Mouse (Mus musculus): ENCODE measurements around the gene Tspan14.

Tspan14 gene

GRCm38 (mm10) chr14:40966392-40966861 is at the start of gene Tspan14:
Gene Tspan14, minus strand, starts transcription at chr14:40966807.
- DNase-seq = no peak

GRCm38 (mm10) chr14:41014701-41015240 is 48.2 kb upstream of the Tspan14 start:
- no peak for DNase-seq

GRCm38 (mm10) chr14:41013630-41014613 is 47.3 kb upstream of the Tspan14 start, which contains the start of gene Fam213a:
Gene Fam213a, minus strand, starts transcription at chr14:41013788.
- DNase-seq = peak; percentile 92

GRCm38 (mm10) chr14:41013143-41013542 is 46.5 kb upstream of the Tspan14 start:
- no peak for DNase-seq

GRCm38 (mm10) chr14:41011916-41012315 is 45.3 kb upstream of the Tspan14 start:
- no peak for DNase-seq

GRCm38 (mm10) chr14:41008138-41008537 is 41.5 kb upstream of the Tspan14 start:
- peak; percentile 22 for DNase-seq

- no peak for DNase-seq
Measured at GRCm38 (mm10) chr14:41007641-41008040, 41.0 kb upstream of the Tspan14 start.

GRCm38 (mm10) chr14:41006899-41007298 is 40.3 kb upstream of the Tspan14 start:
- no peak for DNase-seq

GRCm38 (mm10) chr14:41006263-41006662 is 39.7 kb upstream of the Tspan14 start:
- DNase-seq = no peak

- no peak for DNase-seq
Measured at GRCm38 (mm10) chr14:41005716-41006115, 39.1 kb upstream of the Tspan14 start.

- peak; percentile 35 for DNase-seq
Measured at GRCm38 (mm10) chr14:41004201-41005141, 37.9 kb upstream of the Tspan14 start.

GRCm38 (mm10) chr14:41001576-41001975 is 35.0 kb upstream of the Tspan14 start:
- no peak for DNase-seq

- DNase-seq = no peak
Measured at GRCm38 (mm10) chr14:41000801-41001200, 34.2 kb upstream of the Tspan14 start.

- no peak for DNase-seq
Measured at GRCm38 (mm10) chr14:40999904-41000645, 33.5 kb upstream of the Tspan14 start.

GRCm38 (mm10) chr14:40996171-40996570 is 29.6 kb upstream of the Tspan14 start:
- DNase-seq = no peak

- DNase-seq = no peak
Measured at GRCm38 (mm10) chr14:40992464-40992863, 25.9 kb upstream of the Tspan14 start.

- no peak for DNase-seq
Measured at GRCm38 (mm10) chr14:40988780-40989179, 22.2 kb upstream of the Tspan14 start.

- no peak for DNase-seq
Measured at GRCm38 (mm10) chr14:40987184-40987583, 20.6 kb upstream of the Tspan14 start.

- DNase-seq = no peak
Measured at GRCm38 (mm10) chr14:40985635-40986034, 19.0 kb upstream of the Tspan14 start.

- no peak for DNase-seq
Measured at GRCm38 (mm10) chr14:40979723-40980122, 13.1 kb upstream of the Tspan14 start.

GRCm38 (mm10) chr14:40979002-40979401 is 12.4 kb upstream of the Tspan14 start:
- DNase-seq = no peak

- DNase-seq = peak; percentile 71
Measured at GRCm38 (mm10) chr14:40975127-40975721, 8.6 kb upstream of the Tspan14 start.

Data from right cerebral cortex, postnatal 14 days (tissue).